Mouse (Mus musculus) G1E (cell line): ENCODE measurements at regions not wholly inside any gene's neighbourhood (a gene's known extent, or its start where the extent isn't known, plus 50 kb on each side); places are given as distances from the start of the nearest gene placed in this dataset.

Source experiments
- ATAC-seq: 2 replicates; pipeline ENCODE4 v1.8.0; 2016; ENCODE audit warnings: mild to moderate bottlenecking; ENCODE audit not compliant: insufficient number of reproducible peaks, poor library complexity, low FRiP score, severe bottlenecking; ENCODE audit errors: extremely low read depth
- DNase-seq: peaks from one replicate; pipeline ENCODE4 v3.0.0; 2012; ENCODE audit warnings: low spot score
- H3K27me3 ChIP-seq: 2 replicates; pipeline ENCODE4 v1.6.1; 2012; ENCODE audit warnings: mild to moderate bottlenecking, low read length, inconsistent platforms; ENCODE audit not compliant: insufficient read depth
- H3K36me3 ChIP-seq: replicated peaks from 2 replicates; pipeline ENCODE3; 2012; ENCODE audit warnings: mild to moderate bottlenecking, inconsistent platforms
- H3K4me1 ChIP-seq: 2 replicates; pipeline ENCODE4 v1.6.1; 2012; ENCODE audit warnings: low read depth, low read length, inconsistent platforms, mixed read lengths; ENCODE audit not compliant: insufficient read depth
- H3K4me3 ChIP-seq: 2 replicates; pipeline ENCODE4 v1.5.1; 2012; ENCODE audit warnings: low read depth, mild to moderate bottlenecking, inconsistent platforms, low read length, moderate library complexity, mixed read lengths
- H3K9me3 ChIP-seq: replicated peaks from 2 replicates; pipeline ENCODE4 v1.6.1; 2012; ENCODE audit warnings: inconsistent platforms
- CTCF ChIP-seq: IDR thresholded peaks from 2 replicates; pipeline ENCODE4 v1.5.1; 2012; ENCODE audit warnings: low read depth, low read length, inconsistent platforms, mixed read lengths
- GATA1 ChIP-seq: IDR thresholded peaks from 2 replicates; pipeline ENCODE4 v1.6.1; 2012; ENCODE audit warnings: borderline replicate concordance, low read length, inconsistent platforms, mixed read lengths
- GATA2 ChIP-seq: IDR thresholded peaks from 2 replicates; pipeline ENCODE4 v1.6.1; 2012; ENCODE audit warnings: low read depth, low read length, inconsistent platforms, borderline replicate concordance
- POLR2AphosphoS5 ChIP-seq: IDR thresholded peaks from 2 replicates; pipeline ENCODE4 v1.6.1; 2012; ENCODE audit warnings: low read depth, low read length, inconsistent platforms; ENCODE audit not compliant: insufficient replicate concordance
- TAL1 ChIP-seq: conservative IDR thresholded peaks from 2 replicates; pipeline ENCODE4 v1.6.1; 2012; ENCODE audit warnings: low read depth, low read length, inconsistent platforms, mixed read lengths

DNA sequence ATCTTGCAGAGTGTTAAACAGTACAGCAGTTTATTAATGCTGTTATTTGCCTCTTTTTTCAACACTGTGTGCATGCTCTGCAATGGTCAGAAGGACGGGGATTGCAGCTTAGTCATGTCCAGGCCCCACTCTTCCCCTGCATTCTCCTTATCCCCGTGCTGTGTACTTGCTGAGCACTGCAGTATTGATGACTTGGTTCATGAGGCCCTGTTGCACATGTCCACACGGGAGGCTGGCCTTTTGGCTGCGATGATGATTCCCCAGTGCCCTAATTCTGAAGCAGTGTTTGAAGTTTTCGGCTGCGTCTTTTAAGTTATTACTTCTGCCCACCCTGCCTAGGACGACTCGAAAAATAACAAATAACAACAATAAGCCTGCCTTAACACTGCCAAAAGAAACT lies 750.7 kb downstream of the Inhba start:
- no peak for TF ChIP-seq POLR2AphosphoS5
- no peak for TF ChIP-seq CTCF
- TF ChIP-seq GATA1: no peak
- no peak for TF ChIP-seq GATA2
- TF ChIP-seq TAL1: no peak
- DNase-seq (no peak), ATAC-seq (no peak)
- Histone ChIP-seq H3K4me3 (no peak overlapping the region), H3K36me3 (no peaks in the 10 kb centered on the region), H3K9me3 (no peaks in the 10 kb centered on the region), H3K4me1 (no peaks in the 10 kb centered on the region), H3K27me3 (no peaks in the 10 kb centered on the region)

DNA sequence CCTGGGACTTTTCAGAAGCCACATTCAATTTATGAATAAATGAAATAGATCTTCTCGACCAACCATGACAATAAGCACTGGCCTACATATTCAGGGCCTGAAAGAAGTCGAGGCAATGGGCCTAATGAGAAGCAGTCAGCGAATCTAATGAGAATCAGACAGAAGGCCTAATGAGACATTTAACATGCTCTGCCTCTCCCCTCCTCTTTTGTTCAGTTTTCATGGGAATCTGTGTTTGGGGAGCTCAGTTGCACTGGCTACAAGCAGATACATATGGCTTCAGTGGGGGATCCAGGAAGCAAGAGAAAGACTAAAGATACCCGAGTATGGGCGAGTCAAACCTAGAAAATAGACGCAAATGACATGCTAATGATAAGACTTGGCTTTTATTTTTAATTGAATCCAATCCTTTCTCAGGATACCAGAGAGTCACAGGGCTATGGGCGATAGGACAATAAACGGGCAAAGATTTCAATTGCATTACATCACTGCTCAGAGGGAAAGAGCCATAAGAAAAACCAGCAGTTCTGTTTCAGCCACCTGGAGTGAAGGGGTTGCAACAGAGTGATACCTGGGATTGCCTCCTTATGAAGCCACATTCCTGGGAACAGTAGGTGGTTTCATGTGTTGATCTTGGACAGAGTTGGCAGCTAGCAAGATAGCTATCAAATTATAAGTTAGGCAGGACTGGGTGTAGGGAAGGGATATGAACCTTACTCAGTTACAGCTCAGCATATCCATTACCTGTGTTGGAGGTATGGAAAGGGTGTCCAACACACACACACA lies 751.3 kb downstream of the Inhba start:
- no peak overlapping the region for H3K4me3 ChIP-seq
- no peaks in the 10 kb centered on the region for H3K9me3 ChIP-seq
- no peaks in the 10 kb centered on the region for H3K27me3 ChIP-seq
- DNase-seq (no peak), ATAC-seq (no peak)
- H3K4me1 ChIP-seq: no peaks in the 10 kb centered on the region
- TF ChIP-seq GATA1 (no peak), GATA2 (no peak), CTCF (no peak), POLR2AphosphoS5 (no peak), TAL1 (no peak)
- no peaks in the 10 kb centered on the region for H3K36me3 ChIP-seq

DNA sequence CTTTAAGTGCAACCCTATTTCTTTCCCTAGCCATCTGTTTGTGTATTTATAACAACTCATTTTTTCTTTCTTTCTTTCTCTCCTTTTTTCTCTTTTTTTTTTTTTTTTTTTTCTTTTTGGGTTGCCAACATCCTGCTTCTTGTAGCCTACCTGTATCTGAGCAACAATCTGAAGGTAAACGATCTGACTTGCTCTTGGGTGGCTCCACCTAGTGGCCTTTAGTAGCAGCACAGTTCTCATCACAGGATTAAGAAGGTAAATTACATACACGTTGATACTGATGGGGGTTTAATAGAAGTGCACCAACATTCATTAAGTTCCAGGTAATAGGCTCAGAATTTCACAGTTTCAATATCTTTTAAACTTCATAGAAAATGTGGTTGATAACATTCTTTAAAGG lies 752.1 kb downstream of the Inhba start:
- ATAC-seq (no peak), DNase-seq (no peak)
- H3K4me3 ChIP-seq: no peak overlapping the region

DNA sequence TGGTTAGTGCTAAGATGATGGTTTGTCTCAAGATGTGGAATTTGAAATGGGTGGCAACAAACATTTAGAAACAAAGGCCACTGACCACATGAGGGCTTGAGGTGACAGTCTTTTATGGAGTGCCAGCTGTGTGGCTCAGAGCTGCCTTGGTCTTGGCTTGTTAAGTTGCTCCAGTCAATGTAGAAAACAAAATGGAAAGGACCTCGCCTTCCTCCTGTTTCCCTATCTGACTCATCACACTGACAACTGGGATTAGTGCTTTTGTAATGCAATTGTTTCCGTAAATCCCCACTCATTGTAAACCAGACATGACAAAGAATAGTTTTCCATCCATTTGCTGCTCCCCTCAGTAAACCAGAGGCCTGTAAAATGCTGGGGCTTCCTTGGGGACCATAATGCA lies 757.8 kb downstream of the Inhba start:
- H3K4me1 ChIP-seq: no peaks in the 10 kb centered on the region
- no peaks in the 10 kb centered on the region for H3K36me3 ChIP-seq
- DNase-seq: no peak
- TF ChIP-seq CTCF: no peak
- no peak for TF ChIP-seq GATA2
- no peak for TF ChIP-seq POLR2AphosphoS5
- no peak for TF ChIP-seq GATA1
- TF ChIP-seq TAL1: no peak
- ATAC-seq: no peak
- H3K4me3 ChIP-seq: no peak overlapping the region
- H3K27me3 ChIP-seq: no peaks in the 10 kb centered on the region
- H3K9me3 ChIP-seq: no peaks in the 10 kb centered on the region

More for the DNA sequence above, 752.1 kb downstream of the Inhba start:
- Histone ChIP-seq H3K9me3 (no peaks in the 10 kb centered on the region), H3K4me1 (no peaks in the 10 kb centered on the region), H3K27me3 (no peaks in the 10 kb centered on the region), H3K36me3 (no peaks in the 10 kb centered on the region)
- TF ChIP-seq CTCF: peak; percentile 38; the same call in 1 of the 2 replicates
- TF ChIP-seq TAL1: no peak

GRCm38 (mm10) chr13:16769848-16770422 lies 758.3 kb downstream of the Inhba start:
- Histone ChIP-seq H3K4me3 (no peak overlapping the region), H3K4me1 (no peaks in the 10 kb centered on the region), H3K27me3 (no peaks in the 10 kb centered on the region), H3K36me3 (no peaks in the 10 kb centered on the region), H3K9me3 (no peaks in the 10 kb centered on the region)
- no peak for ATAC-seq
- TF ChIP-seq CTCF: no peak
- TF ChIP-seq GATA1: no peak
- TF ChIP-seq TAL1: no peak
- no peak for TF ChIP-seq POLR2AphosphoS5
- no peak for TF ChIP-seq GATA2
- DNase-seq: no peak

GRCm38 (mm10) chr13:16771845-16772244 lies 760.2 kb downstream of the Inhba start:
- no peak for TF ChIP-seq GATA1
- no peak for TF ChIP-seq CTCF
- no peak for TF ChIP-seq GATA2
- no peak for TF ChIP-seq POLR2AphosphoS5
- no peak for TF ChIP-seq TAL1
- H3K4me3 ChIP-seq: no peak overlapping the region
- no peaks in the 10 kb centered on the region for H3K9me3 ChIP-seq
- H3K4me1 ChIP-seq: no peaks in the 10 kb centered on the region
- DNase-seq (no peak), ATAC-seq (no peak)
- H3K27me3 ChIP-seq: no peaks in the 10 kb centered on the region
- H3K36me3 ChIP-seq: no peaks in the 10 kb centered on the region
